Mouse (Mus musculus) large intestine, adult 2 months (tissue): Measurements from ENCODE around the gene Abhd17a. TPM values are rescaled to one million over a fixed set of nuclear protein-coding genes. Genes with fewer than 3 reads are reported as not detected.
"Not testable (repeated sequence)": the region's sequence is repeated elsewhere in the genome, so short reads cannot be mapped to it uniquely, and the experiment has no call there.

Experiments
- DNase-seq: peaks from one replicate; pipeline ENCODE4 v3.0.0-alpha.2; 2012; ENCODE audit warnings: low read depth, low spot score
- WGBS: fragments of 180-500 bp; shearing (Covaris S2); methylation state at CpG from one replicate; pipeline ENCODE4 v1.1.7; 2018; 5-methylcytosine and 5-hydroxymethylcytosine counted together
- polyA plus RNA-seq: library from polyadenylated mRNA; depleted of rRNA; stranded (reverse); fragments of >200 nt; gene quantifications from 2 replicates; pipeline ENCODE4 v1.2.3, GENCODE M21; 2012

Abhd17a gene
- polyA plus RNA-seq, 1 experiment: 233 TPM

GRCm38 (mm10) chr10:80610116-80610785 lies 20.1 kb upstream of the Abhd17a start:
- 87% methylated on average over 9 of the region's 9 CpGs for WGBS
- DNase-seq: no peak

DNA sequence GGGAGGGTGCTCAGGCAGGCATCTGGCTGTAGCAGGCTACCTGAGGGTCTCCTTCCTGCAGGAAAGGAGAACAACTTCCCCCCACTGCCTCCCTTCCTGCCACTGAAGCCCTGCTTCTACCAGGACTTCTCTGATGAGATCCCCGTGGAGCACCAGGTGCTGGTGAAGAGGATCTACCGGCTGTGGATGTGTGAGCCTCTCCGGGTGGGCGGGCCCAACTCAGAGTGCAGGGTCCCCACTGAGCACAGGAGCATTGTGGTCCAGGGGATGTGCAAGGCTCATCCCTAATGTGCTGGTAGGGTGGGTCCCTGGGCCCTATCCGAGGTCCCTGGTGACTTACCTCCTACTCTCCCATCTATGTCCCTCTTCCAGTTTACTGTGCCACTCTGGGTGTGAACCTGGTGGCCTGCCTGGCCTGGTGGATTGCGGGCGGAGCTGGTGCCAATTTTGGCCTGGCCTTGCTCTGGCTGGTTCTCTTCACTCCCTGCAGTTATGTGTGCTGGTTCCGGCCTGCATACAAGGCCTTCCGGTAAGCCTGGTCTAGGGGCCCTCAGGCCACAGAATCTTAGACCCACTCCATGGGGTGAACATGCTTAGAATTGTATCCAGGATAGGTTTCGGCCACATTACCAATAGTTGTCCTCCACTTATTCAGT lies 19.3 kb upstream of the Abhd17a start:
- 90% methylated on average over 10 of the region's 10 CpGs for WGBS

DNA sequence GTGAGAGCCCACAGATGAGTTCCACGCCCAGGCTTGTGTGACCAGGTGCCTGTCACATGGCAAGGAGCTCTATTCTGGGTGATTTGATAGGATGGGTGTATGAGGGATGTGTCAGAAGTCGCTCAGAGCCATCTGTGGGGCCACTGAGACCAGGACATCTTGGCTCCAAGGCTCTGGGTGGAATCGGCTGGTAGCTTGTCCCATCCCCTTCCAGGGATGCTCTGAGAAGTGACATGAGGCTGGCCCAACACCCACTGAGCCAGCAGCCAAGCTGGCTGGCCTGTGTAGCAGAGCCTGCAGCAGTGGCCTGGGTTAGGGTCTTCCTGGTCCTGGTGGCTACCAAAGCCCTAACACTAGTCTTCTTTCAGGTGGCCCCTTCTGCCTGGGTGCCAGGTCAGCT lies 18.3 kb upstream of the Abhd17a start:
- WGBS: 84% methylated on average over 3 of the region's 3 CpGs

More for the DNA sequence above, 19.3 kb upstream of the Abhd17a start:
- DNase-seq: no peak

DNA sequence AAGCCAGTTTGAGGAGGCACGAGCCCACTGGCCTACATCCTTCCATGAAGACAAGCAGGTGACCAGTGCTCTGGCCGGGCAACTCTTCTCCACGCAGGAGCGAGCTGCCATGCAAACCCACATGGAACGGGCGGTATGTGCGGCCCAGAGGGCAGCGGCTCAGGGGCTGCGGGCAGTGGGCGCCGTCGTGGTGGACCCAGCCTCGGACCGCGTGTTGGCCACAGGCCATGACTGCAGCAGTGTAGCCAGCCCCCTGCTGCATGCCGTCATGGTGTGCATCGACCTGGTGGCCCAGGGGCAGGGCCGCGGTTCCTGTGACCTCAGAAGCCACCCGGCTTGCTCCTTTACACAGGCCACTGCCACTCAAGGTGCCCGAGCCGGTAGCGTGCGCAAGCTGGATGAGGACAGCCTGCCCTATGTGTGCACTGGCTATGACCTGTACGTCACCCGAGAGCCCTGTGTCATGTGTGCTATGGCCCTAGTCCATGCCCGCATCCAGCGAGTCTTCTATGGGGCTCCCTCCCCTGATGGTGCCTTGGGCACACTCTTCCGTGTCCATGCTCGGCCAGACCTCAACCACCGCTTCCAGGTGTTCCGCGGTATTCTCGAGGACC lies 16.7 kb upstream of the Abhd17a start:
- WGBS: 82% methylated on average over 34 of the region's 34 CpGs
- no peak for DNase-seq

More for the DNA sequence above, 18.3 kb upstream of the Abhd17a start:
- no peak for DNase-seq

DNA sequence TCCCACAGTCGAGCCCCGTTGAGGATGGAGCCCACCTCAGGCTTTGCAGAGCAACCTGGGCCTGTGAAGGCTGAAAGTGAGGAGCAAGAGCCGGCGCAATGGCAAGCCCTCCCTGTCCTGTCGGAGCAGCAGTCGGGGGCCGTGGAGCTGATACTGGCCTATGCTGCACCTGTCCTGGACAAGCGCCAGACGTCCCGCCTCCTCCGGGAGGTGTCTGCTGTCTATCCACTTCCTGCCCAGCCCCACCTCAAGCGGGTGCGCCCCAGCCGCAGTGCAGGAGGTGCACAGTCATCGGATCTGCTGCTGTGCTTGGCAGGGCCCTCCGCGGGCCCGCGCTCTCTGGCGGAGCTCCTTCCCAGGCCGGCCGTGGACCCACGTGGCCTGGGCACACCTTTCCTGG lies 16.2 kb upstream of the Abhd17a start:
- 33% methylated on average over 23 of the region's 23 CpGs for WGBS
- peak; percentile 70 for DNase-seq

- WGBS: 48% methylated on average over 4 of the region's 4 CpGs
- not testable (repeated sequence) for DNase-seq
Observed at GRCm38 (mm10) chr10:80605721-80606120, 15.6 kb upstream of the Abhd17a start, which contains the start of gene Gm49322. Gene Gm49322, plus strand, starts transcription at chr10:80606021.

DNA sequence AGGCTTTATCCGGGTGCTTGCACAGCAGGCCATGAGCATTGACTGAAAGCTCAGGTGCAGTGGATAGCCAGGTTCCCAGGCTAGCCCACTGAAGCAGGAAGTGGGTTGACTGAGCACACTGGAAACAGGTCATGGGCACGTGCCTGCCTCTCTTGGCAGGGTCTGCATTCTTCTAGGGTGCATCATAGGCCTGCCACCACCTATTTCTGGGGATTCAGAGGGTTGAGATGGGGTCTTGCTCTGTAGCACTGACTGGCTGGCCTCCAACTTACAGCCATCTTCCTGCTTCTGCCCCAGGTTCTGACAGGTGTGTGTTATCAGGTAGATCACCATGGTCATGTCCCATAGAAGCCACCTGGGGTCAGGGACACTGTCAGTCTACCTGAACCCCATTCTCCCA lies 14.8 kb upstream of the Abhd17a start:
- 76% methylated on average over 2 of the region's 2 CpGs for WGBS
- no peak for DNase-seq

DNA sequence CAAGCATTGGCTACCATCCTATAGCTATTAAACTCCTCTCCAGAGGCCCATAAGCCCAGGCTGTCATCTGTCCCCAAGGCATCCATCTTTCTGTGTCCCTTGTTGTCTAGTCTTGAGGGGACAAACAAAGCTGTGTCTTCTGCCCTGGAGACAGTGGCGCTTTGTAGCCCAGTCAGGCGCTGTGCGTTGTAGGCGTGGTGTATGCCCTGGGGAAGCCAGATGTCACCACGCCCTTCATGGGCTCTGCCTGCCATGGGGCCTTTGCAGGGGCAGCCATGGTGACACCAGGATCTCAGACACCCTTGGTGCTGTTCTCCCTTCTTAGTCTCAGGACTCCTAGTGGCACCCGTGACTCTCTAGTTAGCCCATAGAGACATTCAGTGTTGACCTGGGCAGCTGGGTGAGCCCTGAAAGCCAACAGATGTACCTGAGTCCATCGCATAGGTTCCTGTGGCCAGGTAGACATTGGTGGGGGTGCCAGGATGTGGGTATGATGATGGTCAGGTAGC lies 13.9 kb upstream of the Abhd17a start:
- 29% methylated on average over 7 of the region's 7 CpGs for WGBS
- no peak for DNase-seq

DNA sequence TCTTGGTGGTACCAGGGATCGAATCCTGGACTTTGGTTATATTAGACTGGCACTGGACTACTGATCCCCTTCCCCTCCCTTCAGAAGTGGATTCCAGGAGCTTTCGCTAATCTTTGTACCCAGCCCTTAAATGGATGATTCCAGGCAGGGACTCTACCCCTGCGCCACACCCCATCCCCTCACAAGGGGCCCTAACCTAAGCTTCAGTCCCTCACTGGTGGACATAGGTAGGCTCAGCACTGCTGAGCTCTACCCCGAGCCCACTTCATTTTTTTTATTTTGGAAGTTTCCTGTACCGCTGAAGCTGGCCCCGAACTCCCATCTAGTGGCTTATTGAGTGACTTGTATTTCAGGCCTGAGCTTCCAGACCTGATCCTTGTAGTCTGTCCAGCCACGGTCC lies 13.2 kb upstream of the Abhd17a start:
- WGBS: 9% methylated on average over 7 of the region's 7 CpGs
- DNase-seq: no peak

GRCm38 (mm10) chr10:80602698-80603325 lies 12.7 kb upstream of the Abhd17a start, which contains the start of the genes Scamp4 and Adat3:
Gene Scamp4, plus strand, starts transcription at chr10:80602872.
Gene Adat3, plus strand, starts transcription at chr10:80602880.
- under 1% methylated on average over 54 of the region's 54 CpGs for WGBS
- peak; percentile 82 for DNase-seq

GRCm38 (mm10) chr10:80596318-80596717 lies 6.2 kb upstream of the Abhd17a start:
- DNase-seq: no peak
- 49% methylated on average over 4 of the region's 4 CpGs for WGBS

GRCm38 (mm10) chr10:80589127-80589878 lies 838 bp downstream of the Abhd17a start:
- 3% methylated on average over 12 of the region's 12 CpGs for WGBS
- no peak for DNase-seq

GRCm38 (mm10) chr10:80587305-80587657 lies 2.9 kb downstream of the Abhd17a start:
- 52% methylated on average over 4 of the region's 4 CpGs for WGBS
- DNase-seq: no peak

- no peak for DNase-seq
- 90% methylated on average over 51 of the region's 51 CpGs for WGBS
Observed at GRCm38 (mm10) chr10:80586407-80587304, 3.5 kb downstream of the Abhd17a start.

DNA sequence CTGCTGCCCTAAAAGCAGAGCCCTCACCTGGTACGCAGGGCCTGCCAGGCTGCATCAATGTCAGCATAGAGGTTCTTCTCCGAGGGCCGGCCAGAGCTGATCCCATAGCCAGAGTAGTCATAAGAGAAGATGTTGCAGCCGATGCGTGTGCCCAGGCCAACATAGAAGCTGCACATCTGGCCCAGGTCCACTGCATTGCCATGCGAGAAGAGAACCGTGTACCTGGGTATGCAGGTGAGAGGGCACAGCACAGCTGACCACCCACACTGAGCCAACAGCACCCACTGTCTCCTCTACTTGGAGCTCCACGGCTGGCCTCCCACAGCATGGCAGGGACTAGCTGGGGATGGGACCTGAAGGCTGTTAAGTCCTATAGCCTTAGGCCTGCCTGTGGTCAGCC lies 4.6 kb downstream of the Abhd17a start:
- DNase-seq: no peak

DNA sequence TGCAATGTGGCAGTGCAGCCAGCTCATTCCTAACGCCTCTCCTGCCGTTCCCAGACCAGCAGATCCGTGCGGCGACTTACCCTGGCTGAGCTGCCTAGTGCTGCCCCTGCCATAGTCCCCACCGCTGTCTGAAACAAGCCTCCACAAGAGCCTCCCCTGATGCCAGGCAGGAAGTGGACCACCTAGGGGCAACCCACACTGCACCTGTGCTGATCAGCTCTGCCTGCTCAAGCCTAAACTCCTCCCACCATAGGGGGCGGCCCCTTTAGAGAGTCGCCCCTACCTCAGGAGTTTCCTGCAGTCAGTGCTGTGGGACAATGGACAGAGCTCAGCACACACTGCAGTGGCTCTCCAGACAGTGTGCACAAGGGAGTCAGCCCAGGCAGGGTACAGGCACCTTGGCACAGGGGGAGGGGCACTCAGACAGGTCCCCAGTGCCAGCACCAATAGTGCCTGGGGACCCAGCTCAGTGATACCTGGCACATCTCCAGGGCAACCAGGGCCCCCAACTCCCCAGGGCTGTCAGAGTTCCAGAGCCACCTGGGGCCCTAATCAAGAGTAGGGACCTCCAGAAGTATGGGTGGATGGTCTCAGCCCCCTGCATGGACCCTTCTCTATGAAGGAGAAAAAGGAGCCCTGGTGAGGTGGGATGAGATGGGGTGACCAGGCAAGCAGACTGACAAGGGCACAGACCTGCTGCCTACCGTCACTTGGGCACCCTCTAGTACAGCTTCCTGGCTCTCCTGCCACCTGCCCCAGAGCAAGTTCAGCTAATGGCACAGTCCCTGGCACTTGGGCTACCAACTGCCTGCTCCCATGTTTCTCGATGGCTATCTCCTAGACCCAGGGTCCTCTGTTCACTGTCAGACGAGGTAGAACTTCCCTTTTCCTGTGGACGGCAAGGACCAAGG lies 5.2 kb downstream of the Abhd17a start:
- 79% methylated on average over 12 of the region's 12 CpGs for WGBS
- no peak for DNase-seq

More for the DNA sequence above, 4.6 kb downstream of the Abhd17a start:
- WGBS: 87% methylated on average over 8 of the region's 8 CpGs

- no peak for DNase-seq
- 45% methylated on average over 12 of the region's 12 CpGs for WGBS
Observed at GRCm38 (mm10) chr10:80584045-80584488, 6.1 kb downstream of the Abhd17a start.
